Mouse (Mus musculus): Measurements from ENCODE around the gene Sdc1. TPM values are rescaled to one million over a fixed set of nuclear protein-coding genes. Genes with fewer than 3 reads are reported as not detected.
A peak's percentile ranks its signal among the peaks of the same experiment; 100 is the strongest.

Gene Sdc1
- total RNA-seq, 2 experiments from 2014 or later: 27.2 to 42.0 TPM

DNA sequence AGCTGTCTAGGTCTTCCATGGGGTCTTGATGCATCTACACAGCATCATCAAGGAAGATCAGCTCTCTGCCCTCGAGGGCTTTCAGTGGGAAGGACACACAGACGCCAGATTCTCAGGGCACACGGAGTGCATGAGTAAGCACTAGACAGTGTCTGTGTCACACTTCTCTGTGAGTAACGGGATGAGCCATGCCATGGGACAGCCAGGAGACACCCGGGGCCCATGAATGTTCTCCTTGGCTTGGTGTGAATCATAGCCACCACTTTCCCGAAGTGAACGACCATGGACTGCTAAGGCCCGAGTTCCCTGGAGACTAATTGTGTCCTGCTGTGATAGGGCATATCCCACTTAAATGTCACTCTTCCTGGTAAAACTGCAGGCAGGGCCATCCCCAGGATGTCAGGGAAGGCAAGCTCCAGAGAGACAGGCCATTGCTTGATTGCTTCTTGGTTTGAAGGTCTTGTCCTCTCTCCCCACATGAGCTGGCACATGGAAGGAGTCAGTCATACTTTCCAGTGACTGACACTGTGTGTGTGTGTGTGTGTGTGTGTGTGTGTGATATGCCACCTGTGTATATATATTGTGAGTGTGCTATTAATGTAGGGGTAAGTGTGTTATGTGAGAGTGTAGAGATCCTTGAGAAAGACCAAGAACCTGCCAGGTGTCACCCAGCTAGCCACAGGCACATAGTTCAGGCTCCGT lies 56.0 kb downstream of the Sdc1 start:
- peak; percentile 30 for DNase-seq

DNA sequence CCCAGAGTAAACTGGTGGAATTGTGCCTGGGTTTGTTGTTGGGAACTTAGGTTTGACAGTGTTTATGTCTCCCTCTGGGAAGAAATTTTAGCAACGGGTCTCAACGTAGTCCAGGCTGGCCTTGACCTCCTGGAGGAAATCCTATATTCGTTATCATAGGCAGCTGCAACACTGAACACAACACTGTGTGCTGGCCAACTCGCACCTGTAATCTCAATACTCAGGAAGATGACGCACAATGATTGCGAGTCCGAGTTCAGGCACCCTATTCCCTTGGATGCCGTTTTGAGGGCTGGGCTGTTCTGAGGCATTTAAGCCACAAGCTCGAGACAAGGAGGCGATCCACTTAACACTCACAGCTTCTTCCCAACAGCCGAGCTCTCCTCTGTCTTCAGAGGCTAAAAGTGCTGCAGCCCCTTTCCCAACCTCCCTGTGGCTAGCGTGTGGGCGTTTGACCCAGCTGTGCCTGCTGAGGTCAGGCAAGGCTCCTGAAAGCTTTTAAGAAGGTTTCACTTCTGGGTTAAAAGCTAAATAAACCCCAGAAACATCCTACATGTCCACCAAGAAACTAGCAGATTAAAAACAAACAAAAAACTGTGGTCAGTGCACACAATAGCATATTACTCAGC lies 58.0 kb downstream of the Sdc1 start:
- no peak for DNase-seq

DNA sequence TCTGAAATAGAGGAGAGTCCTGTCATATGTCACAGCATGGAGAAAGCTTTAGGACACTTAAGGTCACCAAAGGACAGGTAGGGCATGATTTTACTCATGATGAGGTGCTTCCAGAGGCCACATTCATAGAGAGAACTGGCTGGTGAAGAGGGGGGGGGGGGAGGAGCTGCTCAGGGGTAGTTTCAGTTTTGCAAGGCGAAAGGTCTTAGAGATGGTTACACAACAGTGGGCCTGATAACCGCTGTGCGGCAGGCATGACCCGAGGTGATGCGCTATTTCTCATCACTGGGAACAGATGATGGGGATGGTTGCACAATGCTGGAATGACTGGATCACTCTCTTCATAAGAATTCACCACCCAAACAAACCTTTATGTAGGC lies 58.5 kb downstream of the Sdc1 start:
- no peak for DNase-seq

DNA sequence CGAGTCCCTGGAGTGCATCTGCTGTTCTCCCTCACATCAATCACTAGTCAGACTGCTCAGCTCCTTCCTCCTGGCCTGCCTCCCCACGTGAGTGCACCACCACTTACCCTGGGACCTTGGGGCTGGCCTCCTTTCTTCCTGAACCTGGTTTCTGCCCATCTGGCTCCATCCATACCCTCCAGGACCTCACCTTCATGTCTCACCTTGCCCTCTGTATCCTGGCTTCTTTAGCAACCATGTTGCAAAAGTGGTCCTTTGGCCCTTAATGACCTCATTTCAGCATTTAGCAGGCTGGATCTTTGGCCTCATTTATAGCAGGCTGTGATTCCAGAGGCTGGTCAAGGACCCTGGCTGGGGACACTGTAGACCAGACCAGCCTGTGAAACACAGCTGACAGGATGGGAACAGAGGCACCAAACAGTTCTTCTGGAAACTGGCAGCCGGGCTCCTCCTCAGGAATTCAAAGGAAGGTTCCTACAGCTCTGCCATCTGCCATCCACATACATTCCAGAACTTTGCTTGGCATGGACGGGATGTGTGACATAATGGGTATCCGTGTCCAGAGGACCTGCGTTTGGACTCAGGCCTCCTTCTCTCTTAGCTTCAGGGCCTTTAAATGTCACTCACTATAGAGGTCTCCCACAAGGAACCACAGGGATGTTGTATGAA lies 60.0 kb downstream of the Sdc1 start:
- DNase-seq: no peak

DNA sequence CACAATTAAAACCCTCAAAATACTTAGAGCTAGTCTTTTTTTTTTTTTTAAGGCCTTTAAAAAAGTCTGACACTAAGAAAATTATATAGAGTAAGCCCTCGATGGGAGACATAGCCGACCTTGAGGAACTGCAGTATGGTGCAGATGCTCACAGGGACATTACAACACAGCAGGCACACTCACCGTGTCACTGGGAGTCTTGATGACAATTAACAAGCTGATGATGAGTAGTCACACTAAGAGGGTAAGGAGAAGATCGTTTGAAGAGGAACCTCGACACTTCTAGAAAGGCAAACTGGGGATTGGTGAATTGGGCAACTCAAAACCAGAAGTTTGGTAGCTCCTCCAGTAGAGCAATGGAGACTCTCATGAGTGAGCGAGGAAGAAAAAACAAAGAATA lies 60.6 kb downstream of the Sdc1 start:
- no peak for DNase-seq

DNA sequence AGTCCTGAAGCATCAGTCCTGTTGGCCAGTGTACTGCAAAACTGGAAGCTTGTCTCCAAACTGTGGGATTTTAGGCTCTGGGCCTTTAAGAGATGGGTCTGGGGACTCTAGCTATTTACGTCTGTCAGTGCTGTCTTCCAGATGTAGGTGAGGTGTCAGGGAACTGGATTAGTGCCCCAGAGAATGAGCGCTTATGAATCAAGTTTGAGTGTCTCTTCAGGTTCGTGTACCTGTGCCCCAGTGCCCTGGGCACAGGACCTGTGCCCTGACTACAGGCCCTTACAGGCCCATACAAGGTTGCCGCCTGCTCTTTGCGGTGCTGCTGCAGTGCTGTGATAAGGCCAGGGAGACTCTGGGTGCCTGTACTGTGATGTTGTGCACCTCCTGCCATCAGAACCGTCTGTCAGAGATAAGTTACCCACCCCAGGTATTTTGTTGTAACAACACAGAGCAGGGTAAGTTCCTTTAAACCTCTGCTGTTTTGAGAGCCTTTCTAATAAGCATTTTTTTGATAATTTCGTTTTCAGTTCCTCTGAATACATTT lies 69.7 kb downstream of the Sdc1 start:
- no peak for DNase-seq

DNA sequence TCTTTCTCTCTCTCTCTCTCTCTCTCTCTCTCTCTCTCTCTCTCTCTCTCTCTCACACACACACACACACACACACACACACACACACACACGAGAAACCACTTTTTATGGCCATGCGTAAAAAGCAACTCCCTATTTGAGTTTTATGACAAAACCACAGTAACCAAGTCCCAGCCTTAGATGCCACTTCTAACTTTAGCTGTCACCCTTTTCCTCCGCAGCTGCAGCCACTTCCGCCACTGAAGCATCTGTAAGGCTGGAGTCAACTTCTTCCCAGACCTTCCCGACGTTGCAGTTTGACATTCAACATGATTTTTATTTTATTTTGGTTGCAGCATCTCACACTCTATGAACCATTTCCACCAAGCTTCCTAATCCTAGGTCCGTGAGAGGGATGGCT lies 71.6 kb downstream of the Sdc1 start:
- no peak for DNase-seq

Other genes with a start within 250 kb of the Sdc1 start
- under 1 TPM in 1 of 2 experiments, not detected in 1; 0.24 TPM for gene Slc7a15, start 172.3 kb upstream of the Sdc1 start, total RNA-seq (2021)
- 100 to 1,000 TPM; 131 to 150 TPM for gene Pum2, start 97.2 kb upstream of the Sdc1 start, total RNA-seq (2021)
- gene Laptm4a, start 150.3 kb downstream of the Sdc1 start, total RNA-seq (2021): 100 to 1,000 TPM; 391 to 397 TPM
- under 1 TPM in 1 of 2 experiments, not detected in 1; 0.30 TPM for gene Matn3, start 176.6 kb downstream of the Sdc1 start, total RNA-seq (2021)
- 10 to 100 TPM; 12.4 to 15.4 TPM for gene Wdr35, start 202.6 kb downstream of the Sdc1 start, total RNA-seq (2021)